Mouse (Mus musculus) testis, adult 2 months (tissue): ENCODE results near the gene Mid1.
"Not testable (repeated sequence)": the region's sequence is repeated elsewhere in the genome, so short reads cannot be mapped to it uniquely, and the experiment has no call there.

Experiments used
- CTCF ChIP-seq: fragments of 200-500 bp; IDR thresholded peaks from 2 replicates; pipeline ENCODE4 v1.5.1; 2012; ENCODE audit warnings: low read depth, mild to moderate bottlenecking, inconsistent platforms, low read length, moderate library complexity; ENCODE audit not compliant: control insufficient read depth, insufficient read depth, insufficient replicate concordance
- POLR2A ChIP-seq: fragments of 200-500 bp; IDR thresholded peaks from 2 replicates; pipeline ENCODE4 v1.6.1; 2012; ENCODE audit warnings: low read depth, mild to moderate bottlenecking, inconsistent platforms, low read length, moderate library complexity; ENCODE audit not compliant: control insufficient read depth

DNA sequence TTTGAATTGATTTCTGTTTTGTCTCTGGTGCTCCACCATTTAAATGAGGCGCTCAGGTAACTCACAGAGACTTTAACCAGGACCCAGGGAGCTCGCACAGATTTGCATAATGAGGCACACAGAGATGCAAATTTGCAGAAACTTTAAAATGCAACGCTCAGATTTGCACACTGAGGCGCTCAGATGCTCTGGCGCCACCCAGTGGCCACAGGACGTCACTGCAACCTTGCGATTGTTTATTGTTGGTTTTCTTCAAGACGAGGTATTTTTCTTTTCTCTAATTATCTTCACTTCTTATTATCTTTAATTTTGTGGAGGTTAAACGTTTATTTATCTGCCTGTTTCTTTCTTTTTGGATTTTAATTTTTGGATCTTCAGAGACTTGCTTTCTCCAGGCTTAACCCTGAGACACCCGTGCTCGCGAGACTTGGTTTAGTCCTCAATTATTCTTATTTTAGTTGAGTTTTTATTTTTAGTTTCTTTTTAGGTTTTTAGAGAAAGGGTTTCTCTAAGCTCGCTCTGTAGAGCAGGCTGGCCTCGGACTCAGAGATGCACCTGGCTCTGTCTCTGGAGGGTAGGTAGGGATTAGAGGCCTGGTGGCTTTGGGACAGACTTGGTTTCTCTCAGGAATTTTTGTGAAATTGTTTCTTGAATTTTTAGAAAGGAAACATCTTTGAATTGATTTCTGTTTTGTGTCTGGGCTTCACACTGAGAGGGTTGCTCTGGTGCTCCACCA is 335.1 kb downstream of the Mid1 start:
- TF ChIP-seq POLR2A, result not testable (repeated sequence)
- peak; percentile 50; the same call in 1 of the 2 replicates for TF ChIP-seq CTCF
